Mouse (Mus musculus): ENCODE results near the gene Gm8369.
"Not testable (repeated sequence)": the region's sequence is repeated elsewhere in the genome, so short reads cannot be mapped to it uniquely, and the experiment has no call there.

Gm8369 gene

DNA sequence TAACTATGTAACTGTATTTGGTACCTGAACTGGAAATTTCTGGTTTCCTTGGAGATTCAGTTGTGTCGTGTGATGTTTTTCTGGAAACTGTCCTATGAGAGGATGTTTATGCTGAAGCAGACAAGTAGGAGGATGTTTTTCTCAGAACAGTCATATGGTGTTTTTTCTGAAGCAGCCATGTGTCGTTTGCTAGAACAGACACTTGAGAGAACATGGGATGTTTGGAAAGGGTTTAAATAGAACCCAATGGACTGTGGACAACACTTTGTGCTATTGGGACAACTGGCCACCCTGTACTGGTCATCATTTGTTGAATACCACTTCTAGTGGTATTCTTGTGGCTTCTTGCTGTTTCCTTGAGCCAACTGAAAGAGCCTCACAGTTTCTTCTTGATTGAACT is at the start of gene Gm8369:
Gene Gm8369, plus strand, starts transcription at position 193 of the 400 bp plus-strand sequence.
- peak; percentile 7 for DNase-seq (ENCODE audit: low read depth, low spot score)

DNA sequence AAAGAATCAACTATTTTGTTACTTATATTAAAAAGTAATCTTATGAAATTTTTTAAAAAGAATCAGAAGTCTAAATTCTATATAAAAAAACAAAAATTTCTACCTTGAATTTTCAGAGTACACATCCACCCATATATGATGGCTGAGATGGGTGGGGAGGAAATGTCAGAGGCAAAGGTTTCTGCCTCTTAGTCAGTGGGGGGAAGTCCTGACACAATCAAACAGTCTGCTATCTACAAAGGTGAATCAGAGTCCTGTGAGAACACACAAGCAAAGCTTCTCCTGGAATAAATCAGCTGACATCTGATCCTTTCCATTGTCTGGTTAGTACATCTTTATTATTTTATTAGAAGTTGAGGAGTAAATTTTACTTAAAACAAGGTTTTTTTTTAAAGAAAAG is 42.4 kb upstream of the Gm8369 start, which contains the start of gene Ms4a4b:
Gene Ms4a4b, plus strand, starts transcription at position 216 of the 400 bp plus-strand sequence.
- no peak for DNase-seq (ENCODE audit: low read depth, low spot score)

DNA sequence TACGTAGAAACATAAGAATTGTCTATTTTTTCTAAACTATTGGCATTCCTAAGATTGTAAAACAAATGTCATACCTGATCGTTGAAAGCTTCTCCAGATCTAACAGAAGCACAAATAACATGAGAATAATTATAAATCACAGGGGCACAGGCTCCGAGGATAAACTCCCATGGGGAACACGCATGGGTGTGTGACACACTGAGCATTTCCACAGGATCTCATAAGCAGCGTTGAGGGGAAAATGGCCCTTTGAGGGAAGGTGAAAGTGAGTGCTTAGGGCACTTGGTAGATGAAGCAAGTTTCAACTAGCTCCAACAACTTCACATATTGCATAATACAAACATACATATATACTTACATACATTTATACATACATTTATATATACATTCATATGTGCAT is 41.8 kb upstream of the Gm8369 start:
- DNase-seq (ENCODE audit: low read depth, low spot score): no peak

DNA sequence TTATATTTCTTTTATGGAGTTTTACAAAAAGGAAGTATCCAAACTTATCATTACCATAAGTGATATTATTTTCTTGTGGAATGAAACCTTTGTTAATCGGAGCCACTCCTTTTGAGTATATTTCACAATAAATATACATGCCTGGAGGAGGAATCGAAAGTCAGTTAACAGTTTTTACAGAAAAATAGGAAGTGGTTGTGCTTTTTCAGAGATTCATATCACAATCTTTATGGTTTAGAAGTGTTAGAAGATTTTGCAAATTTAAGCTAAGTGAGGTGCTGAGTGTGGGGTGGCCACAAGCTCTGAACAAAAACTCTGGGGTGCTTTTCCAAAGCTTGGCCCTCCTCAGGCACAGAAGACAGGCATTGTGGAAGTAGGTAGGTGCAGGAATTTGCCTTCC is 38.5 kb upstream of the Gm8369 start:
- no peak for DNase-seq (ENCODE audit: low read depth, low spot score)

DNA sequence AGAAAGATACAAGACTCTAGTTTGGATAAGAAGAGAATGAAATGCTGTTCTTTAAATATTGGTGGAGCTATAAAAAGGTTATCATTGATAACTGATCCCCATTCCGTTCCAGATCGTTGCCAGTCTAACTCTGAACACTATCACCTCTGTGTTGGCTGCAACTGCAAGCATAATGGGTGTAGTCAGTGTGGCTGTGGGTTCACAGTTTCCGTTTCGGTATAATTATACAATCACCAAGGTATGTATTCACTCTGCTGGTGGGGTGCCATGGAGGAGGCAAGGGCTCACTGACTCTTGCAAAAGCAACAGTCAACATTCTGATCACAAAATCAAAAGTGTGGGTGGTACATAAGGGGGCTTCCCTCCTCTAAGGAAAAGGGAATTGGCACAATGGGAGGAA is 26.7 kb upstream of the Gm8369 start:
- DNase-seq (ENCODE audit: low read depth, low spot score): not testable (repeated sequence)

DNA sequence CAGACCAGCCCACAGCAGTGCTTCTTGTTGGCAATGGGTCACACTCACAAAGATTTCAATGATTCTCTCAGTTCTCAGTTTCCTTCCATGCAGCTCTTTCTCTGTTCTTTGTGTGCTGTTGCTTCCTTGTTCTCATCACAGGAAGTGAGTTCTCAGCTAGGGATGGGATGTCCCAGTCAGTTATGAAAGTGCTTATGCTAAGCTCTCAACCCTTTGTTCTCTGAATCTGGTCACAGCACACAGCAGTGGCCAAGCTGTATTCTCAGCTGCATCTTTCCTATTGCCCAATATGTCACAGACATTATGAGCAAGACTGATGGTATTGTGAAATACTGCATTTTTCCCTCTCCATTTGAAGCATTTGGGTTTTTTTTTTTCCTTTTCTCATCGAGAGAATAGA is 20.9 kb upstream of the Gm8369 start:
- not testable (repeated sequence) for DNase-seq (ENCODE audit: low read depth, low spot score)

DNA sequence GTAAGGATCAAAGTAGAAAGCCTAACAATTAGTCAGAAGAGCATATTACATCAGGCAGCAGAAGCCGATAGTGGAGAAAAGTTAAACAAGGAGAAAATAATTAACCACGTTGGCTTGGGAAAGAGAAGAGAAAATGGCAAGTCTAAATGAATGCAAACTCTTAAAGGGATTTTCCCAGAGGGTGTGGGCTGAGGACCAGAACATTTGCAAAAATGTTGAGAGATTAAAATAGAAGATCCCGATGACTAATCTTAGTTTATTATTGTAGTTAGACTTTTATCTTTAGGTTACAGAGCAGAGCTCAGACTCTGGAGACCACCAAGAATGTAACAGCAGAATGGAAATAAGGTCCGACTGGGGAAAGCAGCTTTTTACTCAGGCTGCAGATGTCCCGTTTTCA is 19.3 kb upstream of the Gm8369 start:
- DNase-seq (ENCODE audit: low read depth, low spot score): no peak

DNA sequence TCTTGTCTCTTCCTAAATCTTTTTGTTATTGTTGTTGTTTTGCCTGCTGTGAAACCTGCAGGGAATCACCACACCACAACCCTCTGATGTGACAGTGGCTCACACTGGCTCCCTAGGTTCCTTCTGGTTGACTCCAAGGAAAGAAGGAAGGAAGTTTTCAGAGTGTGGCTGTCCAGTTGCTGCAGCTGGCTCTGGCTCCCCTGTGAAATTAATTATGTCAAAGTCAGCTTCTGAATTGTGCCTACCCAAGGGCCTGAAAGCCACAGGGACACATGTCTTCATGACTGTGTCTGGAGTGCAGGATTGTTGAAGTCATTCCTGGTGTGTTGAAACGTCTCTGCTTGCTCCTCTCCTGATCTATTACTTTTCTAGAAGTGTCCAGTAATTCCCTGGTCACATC is 17.4 kb upstream of the Gm8369 start:
- DNase-seq (ENCODE audit: low read depth, low spot score): not testable (repeated sequence)

DNA sequence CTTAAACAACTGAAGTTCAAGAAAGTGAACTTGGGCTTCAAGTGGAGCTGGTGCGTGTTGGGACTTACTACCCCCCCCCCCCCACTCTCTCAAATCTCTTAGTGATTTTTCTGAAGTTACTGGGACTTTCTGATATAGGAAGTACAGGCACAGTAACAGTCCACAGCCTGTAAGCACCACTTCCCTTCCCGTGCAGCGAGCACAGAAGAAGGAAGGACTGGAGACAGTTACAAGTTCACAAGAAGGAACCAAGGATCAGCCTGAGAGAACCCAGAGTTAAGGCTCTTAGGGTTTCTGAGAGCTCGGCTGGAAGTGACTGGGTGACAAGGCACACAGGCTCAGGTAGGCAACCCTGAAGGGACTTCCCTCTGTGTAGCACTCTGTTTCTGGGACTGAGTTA is 16.5 kb upstream of the Gm8369 start, which contains the start of gene Ms4a6c:
Gene Ms4a6c, plus strand, starts transcription at position 152 of the 400 bp plus-strand sequence.
- not testable (repeated sequence) for DNase-seq (ENCODE audit: low read depth, low spot score)

DNA sequence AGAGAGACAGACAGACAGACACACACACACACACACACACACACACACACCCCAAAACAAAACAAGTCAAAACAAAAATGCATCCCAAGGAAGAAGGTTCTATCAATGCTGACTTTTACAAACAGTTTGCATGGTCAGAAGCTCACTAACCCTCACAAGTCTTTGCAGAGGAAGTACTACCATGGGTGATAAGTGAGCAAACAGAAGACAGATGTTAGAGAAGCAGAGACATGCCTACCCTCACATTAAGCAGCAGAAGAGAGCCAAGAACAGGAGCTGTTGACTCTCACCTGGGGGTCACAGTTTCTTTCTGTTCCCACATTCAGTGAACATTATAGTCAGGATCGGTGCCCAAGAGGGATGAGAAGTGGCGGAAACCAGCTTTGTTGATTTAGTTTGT is 6.0 kb upstream of the Gm8369 start:
- no peak for DNase-seq (ENCODE audit: low read depth, low spot score)

DNA sequence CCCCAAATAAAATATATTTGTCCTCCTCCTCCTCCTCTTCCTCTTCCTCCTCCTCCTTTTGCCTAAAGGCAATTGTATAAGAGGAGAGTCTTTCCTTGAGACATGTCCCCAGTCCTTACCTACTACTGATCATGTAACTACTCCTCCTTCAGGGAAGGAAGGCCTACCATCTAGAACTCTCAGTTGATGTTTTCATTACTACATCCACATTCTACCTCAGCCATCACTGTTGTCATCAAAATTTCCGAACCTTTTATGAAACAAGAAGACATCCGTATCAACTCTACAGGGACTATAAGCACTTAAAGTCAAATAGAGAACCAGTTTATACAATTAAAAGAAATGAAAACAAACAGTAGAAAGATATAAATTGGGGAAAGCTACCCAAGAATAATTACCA is 3.1 kb upstream of the Gm8369 start:
- no peak for DNase-seq (ENCODE audit: low read depth, low spot score)

DNA sequence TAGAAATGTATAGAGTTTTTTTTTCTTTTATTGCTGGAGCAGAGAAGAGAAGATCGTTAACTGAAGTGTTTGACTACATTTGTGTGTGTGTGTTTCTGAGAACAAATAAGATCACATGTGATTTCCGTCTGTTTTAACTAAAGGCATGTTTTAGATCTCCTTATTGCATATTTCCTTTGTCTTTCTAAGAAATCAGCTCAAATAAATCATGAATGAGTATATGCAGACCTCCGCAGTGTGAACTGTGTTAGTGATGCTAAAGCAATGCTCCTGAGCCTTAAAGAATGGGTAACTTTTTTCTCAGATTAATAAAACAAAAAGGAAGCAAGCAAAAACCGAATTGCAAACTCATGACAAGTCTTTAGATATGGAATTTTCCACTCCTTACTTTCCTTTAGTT is 1.8 kb upstream of the Gm8369 start:
- no peak for DNase-seq (ENCODE audit: low read depth, low spot score)

DNA sequence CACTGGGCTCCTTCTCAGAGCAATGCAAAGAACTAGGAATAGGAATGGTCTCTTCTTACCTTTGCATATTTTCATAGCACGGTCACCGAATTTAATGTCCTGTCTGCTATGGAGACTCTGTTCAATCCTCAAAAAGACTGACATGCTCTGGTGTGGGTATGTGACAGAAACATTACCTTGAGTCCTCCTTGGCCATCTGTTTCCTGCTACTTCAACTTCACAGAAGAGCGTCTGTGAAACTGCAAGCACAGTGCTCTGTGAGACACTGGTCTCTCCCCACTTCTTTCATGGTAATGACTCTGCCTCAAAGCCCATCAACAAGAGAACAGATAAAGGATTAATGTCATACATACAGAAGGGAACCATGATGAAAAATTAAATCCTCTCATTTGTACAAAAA is 1.4 kb upstream of the Gm8369 start:
- DNase-seq (ENCODE audit: low read depth, low spot score): no peak

DNA sequence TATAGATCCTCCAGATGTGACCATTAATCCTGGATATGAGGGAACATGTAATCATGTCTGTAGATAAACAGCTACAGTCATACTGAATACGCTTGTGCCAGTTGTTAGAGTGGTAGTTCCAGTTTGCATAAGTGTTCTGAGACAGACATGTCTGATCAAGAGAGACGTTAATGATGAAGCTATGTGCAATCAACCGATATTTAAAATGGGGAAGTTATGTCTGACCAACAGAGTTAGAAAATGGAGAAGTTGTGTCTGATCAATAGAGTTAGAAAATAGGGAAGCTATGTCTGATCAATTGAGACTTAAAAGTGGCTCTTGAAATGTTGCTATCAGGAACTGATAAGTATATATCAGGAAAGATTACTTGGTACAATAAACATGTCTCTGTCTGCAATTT is 472 bp upstream of the Gm8369 start:
- no peak for DNase-seq (ENCODE audit: low read depth, low spot score)

DNA sequence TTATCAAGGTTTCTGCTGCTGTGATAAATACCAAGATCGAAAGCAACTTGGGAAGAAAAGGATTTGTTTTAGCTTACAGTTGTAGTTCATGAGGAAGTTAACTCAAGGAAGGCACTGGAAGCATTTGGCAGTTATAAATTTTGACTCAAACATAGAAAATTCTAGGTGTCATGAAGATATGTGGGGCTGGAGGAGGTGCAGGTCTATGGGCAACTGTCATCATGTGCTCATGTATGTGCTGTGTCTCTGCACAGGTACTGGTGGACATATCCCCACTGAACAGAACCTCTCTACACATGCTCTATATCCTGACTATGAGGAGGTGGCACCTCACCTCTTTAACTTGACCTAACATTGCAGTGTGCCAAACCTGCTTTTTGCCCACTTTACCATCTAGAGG is 861 bp downstream of the Gm8369 start:
- no peak for DNase-seq (ENCODE audit: low read depth, low spot score)

DNA sequence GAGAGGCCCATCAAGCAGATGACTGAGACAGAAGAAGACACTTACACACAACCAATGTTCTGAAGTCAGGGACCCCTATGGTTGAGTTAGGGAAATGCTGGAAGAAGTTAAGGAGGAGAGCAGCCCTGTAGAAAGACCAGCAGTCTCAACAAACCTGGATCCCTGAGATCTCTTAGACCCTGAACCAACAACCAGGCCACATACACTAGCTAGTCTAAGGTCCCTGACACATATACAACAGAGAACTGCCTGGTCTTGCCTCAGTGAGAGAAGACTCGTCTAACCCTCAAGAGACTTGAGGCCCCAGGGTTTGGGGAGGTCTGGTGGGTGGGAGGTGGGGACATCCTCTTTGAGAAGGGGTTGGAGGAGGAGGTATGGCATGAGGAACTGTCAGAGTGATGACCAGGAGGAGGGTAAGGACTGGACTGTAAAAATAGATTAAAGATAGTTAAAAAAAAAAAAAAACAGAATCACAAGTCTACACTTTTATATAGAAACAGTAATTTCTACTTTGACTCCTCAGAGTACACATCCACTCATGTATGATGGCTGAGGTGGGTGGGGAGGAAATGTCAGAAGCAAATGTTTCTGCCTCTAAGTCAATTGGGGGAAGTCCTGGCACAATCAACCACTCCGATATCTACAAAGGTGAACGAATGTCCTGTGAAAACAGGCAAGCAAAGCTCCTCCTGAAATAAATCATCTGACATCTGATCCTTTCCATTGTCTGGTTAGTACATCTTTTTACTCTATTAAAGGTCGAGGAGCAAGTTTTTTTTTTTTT is 5.9 kb downstream of the Gm8369 start:
- DNase-seq (ENCODE audit: low read depth, low spot score): no peak

DNA sequence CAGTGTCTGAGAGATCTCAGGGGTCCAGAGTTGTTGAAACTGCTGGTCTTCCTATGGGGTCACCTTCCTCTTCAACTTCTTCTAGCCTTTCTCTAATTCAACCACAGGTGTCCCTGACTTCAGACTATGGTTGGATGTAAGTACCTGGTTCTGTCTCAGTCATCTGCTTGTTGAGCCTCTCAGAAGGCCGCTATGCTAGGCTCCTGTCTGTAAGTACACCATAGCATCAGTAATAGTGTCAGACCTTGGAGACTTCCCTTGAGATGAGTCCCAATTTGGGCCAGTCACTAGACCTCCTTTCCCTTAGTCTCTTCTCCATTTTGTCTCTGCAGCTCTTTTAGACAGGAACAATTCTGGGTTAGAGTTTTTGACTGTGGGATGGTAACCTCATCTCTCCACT is 6.9 kb downstream of the Gm8369 start:
- no peak for DNase-seq (ENCODE audit: low read depth, low spot score)

DNA sequence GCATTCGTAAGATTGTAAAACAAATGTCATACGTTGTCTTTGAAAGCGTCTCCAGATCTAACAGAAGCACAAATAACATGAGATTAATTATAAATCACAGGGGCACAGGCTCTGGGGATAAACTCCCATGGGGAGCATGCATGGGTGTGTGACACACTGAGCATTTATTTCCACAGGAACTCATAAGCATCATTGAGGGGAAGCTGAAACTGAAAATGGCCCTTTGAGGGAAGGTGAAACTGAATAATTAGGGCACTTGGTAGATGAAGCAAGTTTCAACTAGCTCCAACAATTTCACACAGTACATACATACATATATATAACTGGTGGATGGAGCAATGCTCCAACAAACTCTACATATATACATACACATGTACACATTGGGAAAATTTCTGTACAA is 8.8 kb downstream of the Gm8369 start:
- DNase-seq (ENCODE audit: low read depth, low spot score): no peak

DNA sequence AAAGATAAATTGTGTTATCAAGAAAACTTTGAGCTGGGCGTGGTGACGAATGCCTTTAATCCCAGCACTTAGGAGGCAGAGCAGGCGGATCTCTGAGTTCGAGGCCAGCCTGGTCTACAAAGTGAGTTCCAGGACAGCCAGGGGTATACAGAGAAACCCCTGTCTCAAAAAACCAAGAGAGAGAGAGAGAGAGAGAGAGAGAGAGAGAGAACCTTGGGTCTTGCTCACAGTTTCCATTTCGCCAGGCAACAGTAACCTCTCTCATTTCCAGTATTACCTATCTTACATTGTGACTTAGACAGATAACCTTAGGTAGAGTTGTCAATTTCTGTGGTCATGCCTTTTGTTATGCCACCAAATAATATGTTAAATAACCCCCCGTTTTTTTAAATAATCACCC is 10.6 kb downstream of the Gm8369 start:
- no peak for DNase-seq (ENCODE audit: low read depth, low spot score)

DNA sequence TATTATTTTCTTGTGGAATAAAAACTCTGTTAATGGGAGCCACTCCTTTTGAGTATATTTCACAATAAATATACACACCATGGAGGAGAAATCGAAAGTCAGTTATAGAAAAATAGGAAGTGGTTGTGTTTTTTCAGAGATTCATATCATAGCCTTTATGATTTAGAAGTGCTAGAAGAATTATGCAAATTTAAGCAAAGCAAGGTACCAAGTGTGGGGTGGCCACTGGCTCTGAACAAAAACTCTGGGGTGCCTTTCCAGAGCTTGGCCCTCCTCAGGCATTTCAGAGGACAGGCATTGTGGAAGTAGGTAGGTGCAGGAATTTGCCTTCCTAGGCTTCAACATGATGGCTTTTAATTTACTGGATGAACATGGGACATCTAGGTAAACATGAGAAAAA is 11.6 kb downstream of the Gm8369 start:
- DNase-seq (ENCODE audit: low read depth, low spot score): not testable (repeated sequence)

DNA sequence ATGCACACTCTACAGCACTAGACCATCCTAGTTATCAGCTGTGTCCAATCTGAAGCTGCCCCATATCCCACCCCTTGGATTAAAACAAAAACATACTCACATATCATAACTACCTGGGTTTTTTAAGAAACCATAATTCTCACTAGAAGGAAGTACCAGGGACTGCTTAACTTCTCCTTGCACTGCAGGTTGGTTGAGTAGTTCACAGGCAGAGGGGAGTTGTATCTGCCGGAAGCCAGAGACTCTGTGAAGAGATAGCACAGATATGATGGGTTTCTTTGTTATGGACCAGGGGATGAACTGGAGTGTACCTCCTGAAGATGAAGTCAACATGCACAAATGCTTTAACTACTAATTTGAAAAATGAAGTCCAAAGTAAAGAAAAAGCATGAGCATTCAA is 15.1 kb downstream of the Gm8369 start:
- DNase-seq (ENCODE audit: low read depth, low spot score): no peak

DNA sequence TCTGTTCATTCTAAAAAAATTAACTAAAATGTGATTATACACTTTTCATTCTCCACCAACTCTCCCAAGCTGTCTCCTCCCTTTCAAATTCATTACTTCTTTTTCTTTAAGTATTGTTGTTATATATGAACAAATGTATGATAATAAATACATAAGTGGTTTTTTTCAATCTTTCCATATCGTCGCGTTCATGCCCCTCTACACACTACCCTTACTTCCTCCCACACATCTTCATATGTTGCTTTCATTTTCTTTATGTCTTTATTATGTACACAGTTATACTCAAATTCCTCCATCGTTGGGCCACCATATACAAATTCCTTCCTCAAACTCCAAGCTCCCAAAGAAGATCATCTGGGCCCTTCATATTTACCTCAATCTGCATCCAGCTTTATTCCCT is 15.6 kb downstream of the Gm8369 start:
- DNase-seq (ENCODE audit: low read depth, low spot score): no peak

DNA sequence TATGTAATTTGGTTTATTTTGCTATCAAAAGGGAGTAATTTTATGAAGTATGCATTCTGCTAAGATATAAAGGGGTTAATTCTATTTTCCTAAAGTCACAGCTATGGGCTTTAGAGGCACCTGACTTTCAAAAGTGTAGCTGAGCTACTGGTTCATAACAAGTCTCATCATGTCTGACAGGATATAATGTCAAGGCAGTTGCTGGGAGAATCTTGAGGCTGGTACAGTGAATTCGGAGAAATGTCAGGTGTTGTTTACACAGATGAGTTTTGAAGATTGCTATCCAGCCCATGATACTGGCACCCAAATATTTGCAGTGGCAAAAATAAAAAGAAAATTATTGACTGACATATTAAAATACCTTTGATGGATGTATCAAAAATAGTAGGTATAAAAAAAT is 19.1 kb downstream of the Gm8369 start:
- no peak for DNase-seq (ENCODE audit: low read depth, low spot score)

DNA sequence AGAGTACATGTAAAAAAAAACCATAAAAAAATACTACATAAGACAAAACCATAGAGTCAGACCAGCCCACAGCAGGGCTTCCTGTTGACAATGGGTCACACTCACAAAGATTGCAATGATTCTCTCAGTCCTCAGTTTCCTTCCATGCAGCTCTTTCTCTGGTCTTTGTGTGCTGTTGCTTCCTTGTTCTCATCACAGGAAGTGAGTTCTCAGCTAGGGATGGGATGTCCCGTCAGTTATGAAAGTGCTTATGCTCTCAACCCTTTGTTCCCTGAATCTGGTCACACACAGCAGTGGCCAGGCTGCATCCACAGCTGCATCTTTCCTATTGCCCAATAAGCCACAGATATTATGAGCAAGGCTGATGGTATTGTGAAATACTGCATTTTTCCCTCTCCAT is 27.7 kb downstream of the Gm8369 start:
- DNase-seq (ENCODE audit: low read depth, low spot score): peak; percentile 62
